Mouse (Mus musculus): ENCODE measurements around the gene Gdf10. TPM values are rescaled to one million over a fixed set of nuclear protein-coding genes. Genes with fewer than 3 reads are reported as not detected.

Gene Gdf10
- polyA plus RNA-seq, 1 experiment from 2014 or later, result 2.4 TPM

DNA sequence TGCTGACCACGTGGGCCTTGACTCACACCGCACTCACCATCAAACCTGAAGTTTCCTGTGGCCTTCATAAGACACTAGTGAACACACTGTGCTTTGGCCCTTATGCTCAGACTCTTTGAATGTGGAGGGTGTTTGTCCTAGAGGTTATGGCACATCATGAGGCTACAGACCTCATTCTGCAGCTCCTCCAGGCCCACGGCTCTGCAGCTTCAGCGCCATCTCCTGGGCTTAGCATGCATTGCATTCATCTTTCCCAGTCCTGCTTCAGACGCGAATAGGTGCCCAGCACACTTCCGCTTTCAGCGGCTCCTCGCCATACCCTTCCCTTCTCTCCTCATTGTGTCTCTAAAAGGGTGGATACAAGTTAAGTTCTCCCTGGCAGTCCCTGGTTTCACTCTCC is 15.7 kb downstream of the Gdf10 start:
- no peaks in the 10 kb centered on the region for H3K9me3 ChIP-seq (ENCODE audit: low read depth, low read length)
- peak overlapping the region; percentile 44 for H3K4me2 ChIP-seq
- ATAC-seq (ENCODE audit: insufficient read depth), result 0 out of 2 replicates have a peak, but pooled peaks have one; percentile 38
- DNase-seq, result peak; percentile 90
- no peaks in the 10 kb centered on the region for H3K27me3 ChIP-seq (ENCODE audit: insufficient read depth, low read length)
- no peak overlapping the region for H3K27ac ChIP-seq (ENCODE audit: low read depth)
- 0 out of 2 replicates have a peak overlapping the region, but pooled peaks have one; percentile 13 for H3K9ac ChIP-seq
- no peak overlapping the region for H3K4me3 ChIP-seq (ENCODE audit: low read depth, low read length)
- H3K4me1 ChIP-seq (ENCODE audit: insufficient read depth), result no peaks in the 10 kb centered on the region
- H3K36me3 ChIP-seq (ENCODE audit: insufficient read depth), result no peaks in the 10 kb centered on the region
- WGBS, result 24% methylated on average over 9 of the region's 9 CpGs
- TF ChIP-seq CTCF (IDR thresholded peaks at IDR 0.05; ENCODE audit: low read depth), result peak; percentile 90

DNA sequence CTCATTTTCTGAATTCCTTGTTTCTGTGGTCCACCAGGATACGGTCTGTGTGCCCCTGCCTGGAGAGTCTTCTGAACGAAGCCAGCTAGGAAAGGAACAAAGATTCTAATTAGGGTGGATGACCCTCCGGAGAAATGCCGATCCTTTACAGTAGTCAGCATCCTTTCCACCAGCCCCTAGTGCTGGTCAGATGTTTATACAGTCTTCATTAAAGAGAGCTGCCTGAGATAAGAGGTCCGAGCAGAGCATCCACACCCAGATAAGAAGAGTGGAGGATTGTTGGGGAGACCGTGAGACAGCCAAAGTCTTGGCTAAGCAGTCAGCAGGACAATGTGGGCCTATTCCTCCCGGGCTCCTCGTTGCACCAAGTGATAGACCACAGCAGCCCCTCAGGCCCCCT is 17.4 kb downstream of the Gdf10 start, which contains the start of gene Gdf2:
Gene Gdf2, plus strand, starts transcription at position 301 of the 400 bp plus-strand sequence.
- no peak within 1 kb of the TSS for H3K27ac ChIP-seq (ENCODE audit: low read depth)
- H3K4me2 ChIP-seq, result no peak within 1 kb of the TSS
- H3K36me3 ChIP-seq (ENCODE audit: insufficient read depth), result no peaks in the 10 kb centered on the region
- DNase-seq, result no peak
- ATAC-seq (ENCODE audit: insufficient read depth), result no peak
- no peaks in the 10 kb centered on the region for H3K9me3 ChIP-seq (ENCODE audit: low read depth, low read length)
- 26% methylated on average over 8 of the region's 8 CpGs for WGBS
- H3K4me1 ChIP-seq (ENCODE audit: insufficient read depth), result no peaks in the 10 kb centered on the region
- H3K27me3 ChIP-seq (ENCODE audit: insufficient read depth, low read length), result no peaks in the 10 kb centered on the region
- no peak for TF ChIP-seq CTCF (IDR thresholded peaks at IDR 0.05; ENCODE audit: low read depth)
- H3K4me3 ChIP-seq (ENCODE audit: low read depth, low read length), result no peak within 1 kb of the TSS
- no peak within 1 kb of the TSS for H3K9ac ChIP-seq

DNA sequence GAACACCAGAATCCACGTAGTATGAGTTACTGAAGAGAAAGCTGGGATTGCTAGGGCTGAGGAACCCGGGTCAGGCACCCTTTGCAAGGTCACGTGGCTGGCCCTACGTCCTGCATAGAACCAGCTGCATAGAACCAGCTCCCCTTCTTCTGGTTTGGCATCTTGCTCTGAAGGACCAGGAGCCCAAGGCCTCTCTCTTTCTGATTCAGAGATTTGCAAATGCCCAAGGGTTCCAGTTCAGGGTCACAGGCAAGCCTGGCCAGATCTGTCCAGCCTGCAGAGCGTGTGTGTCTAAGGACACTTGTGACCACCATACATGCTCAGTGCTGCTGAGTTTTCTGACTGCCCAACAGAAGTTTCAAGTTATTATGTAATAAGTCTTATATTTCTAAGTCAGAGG is 18.8 kb downstream of the Gdf10 start:
- DNase-seq (no peak), ATAC-seq (ENCODE audit: insufficient read depth) (no peak)
- Histone ChIP-seq H3K4me3 (ENCODE audit: low read depth, low read length) (no peak overlapping the region), H3K4me2 (no peak overlapping the region), H3K27ac (ENCODE audit: low read depth) (no peak overlapping the region), H3K4me1 (ENCODE audit: insufficient read depth) (no peaks in the 10 kb centered on the region), H3K9me3 (ENCODE audit: low read depth, low read length) (no peaks in the 10 kb centered on the region), H3K9ac (no peak overlapping the region), H3K27me3 (ENCODE audit: insufficient read depth, low read length) (no peaks in the 10 kb centered on the region), H3K36me3 (ENCODE audit: insufficient read depth) (no peaks in the 10 kb centered on the region)
- WGBS, result 64% methylated on average over 5 of the region's 5 CpGs
- no peak for TF ChIP-seq CTCF (IDR thresholded peaks at IDR 0.05; ENCODE audit: low read depth)

DNA sequence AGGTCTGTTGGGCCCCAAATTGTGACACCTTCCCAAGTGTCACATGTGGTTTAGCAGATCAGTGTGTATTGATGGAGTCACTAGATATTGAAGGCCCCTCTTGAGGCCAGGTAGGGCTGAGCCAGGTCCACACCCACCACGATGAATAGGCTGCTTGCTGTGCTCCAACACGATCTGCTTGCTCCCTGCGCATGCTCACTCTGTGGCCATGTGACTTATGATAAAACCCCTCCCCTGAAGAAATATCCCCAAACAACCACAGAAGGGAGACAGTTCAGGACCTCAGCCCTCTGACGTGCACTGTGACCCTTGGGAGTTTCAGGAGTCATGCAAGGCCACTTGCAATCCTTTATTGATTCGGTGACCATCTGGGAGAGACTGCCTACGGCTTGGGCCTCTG is 22.7 kb downstream of the Gdf10 start:
- Histone ChIP-seq H3K9ac (no peak overlapping the region), H3K4me1 (ENCODE audit: insufficient read depth) (no peaks in the 10 kb centered on the region), H3K36me3 (ENCODE audit: insufficient read depth) (no peaks in the 10 kb centered on the region), H3K27me3 (ENCODE audit: insufficient read depth, low read length) (no peaks in the 10 kb centered on the region), H3K9me3 (ENCODE audit: low read depth, low read length) (no peaks in the 10 kb centered on the region), H3K27ac (ENCODE audit: low read depth) (no peak overlapping the region), H3K4me2 (no peak overlapping the region), H3K4me3 (ENCODE audit: low read depth, low read length) (no peak overlapping the region)
- DNase-seq, result no peak
- WGBS, result 66% methylated on average over 6 of the region's 6 CpGs
- TF ChIP-seq CTCF (IDR thresholded peaks at IDR 0.05; ENCODE audit: low read depth), result no peak
- no peak for ATAC-seq (ENCODE audit: insufficient read depth)

DNA sequence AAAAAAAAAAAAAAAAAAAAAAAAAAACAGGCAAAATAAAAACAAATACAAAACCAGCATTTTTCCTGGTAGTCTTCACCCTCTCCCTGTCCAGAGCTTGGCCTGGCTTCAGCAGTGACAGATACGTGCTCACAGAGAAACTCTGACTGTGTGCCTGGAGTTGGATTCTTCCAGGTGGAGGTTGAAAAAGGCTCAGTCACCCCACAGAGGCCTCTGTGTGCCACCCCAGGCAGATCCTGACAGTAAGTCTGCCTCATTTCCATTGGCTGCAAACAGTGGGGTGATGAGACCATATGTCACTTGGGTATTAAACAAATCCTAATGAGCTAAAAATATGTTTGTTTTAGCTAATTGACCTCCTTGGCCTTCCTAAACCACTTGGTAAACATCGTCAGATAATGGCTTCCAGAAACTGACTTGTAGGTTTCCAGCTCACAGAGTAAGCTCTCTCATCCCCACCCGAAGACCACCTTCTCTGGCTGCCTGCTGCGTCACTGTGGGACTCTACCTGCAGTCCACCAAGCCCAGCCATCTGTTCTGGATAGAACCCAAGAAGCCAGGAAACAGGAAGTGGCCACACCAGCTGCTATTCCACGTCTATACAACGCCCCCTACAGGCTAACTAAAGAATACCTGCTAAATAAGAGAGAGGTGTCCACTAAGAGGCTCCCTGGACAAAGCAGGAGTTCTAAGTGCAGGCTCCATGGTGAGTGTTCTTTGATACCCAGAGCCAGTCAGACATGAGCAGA is 29.0 kb downstream of the Gdf10 start:
- peak; percentile 15 for DNase-seq
- H3K4me3 ChIP-seq (ENCODE audit: low read depth, low read length), result no peak overlapping the region

DNA sequence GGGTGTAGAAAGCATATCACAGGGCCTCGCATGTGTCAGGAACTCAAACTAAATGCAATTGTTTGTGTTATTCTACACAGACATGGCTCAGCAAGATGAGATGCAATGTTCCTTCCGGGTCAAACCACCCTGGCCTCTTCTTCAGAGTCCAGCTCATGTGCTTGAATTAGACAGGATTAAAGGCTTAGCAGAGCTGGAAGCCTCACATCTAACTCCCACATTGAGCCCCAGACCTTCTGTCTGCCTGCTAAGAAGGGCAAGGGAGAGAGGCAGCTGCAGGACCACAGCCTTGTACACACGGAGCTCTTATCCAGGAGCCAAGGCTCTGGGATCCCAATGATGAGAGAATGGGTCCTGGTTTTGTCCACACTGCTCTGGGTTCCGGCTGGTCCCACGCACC is 30.4 kb downstream of the Gdf10 start, which contains the start of gene Rbp3:
Gene Rbp3, plus strand, starts transcription at position 243 of the 400 bp plus-strand sequence.
- H3K4me2 ChIP-seq, result no peak within 1 kb of the TSS
- TF ChIP-seq CTCF (IDR thresholded peaks at IDR 0.05; ENCODE audit: low read depth), result no peak
- no peaks in the 10 kb centered on the region for H3K36me3 ChIP-seq (ENCODE audit: insufficient read depth)
- 90% methylated on average over 5 of the region's 5 CpGs for WGBS
- DNase-seq (no peak), ATAC-seq (ENCODE audit: insufficient read depth) (no peak)
- no peaks in the 10 kb centered on the region for H3K4me1 ChIP-seq (ENCODE audit: insufficient read depth)
- no peaks in the 10 kb centered on the region for H3K27me3 ChIP-seq (ENCODE audit: insufficient read depth, low read length)
- no peak within 1 kb of the TSS for H3K4me3 ChIP-seq (ENCODE audit: low read depth, low read length)
- H3K9me3 ChIP-seq (ENCODE audit: low read depth, low read length), result no peaks in the 10 kb centered on the region
- no peak within 1 kb of the TSS for H3K27ac ChIP-seq (ENCODE audit: low read depth)
- H3K9ac ChIP-seq, result no peak within 1 kb of the TSS

More for the DNA sequence above, 29.0 kb downstream of the Gdf10 start:
- Histone ChIP-seq H3K9ac (no peak overlapping the region), H3K27ac (ENCODE audit: low read depth) (no peak overlapping the region), H3K4me1 (ENCODE audit: insufficient read depth) (no peaks in the 10 kb centered on the region), H3K27me3 (ENCODE audit: insufficient read depth, low read length) (no peaks in the 10 kb centered on the region), H3K36me3 (ENCODE audit: insufficient read depth) (no peaks in the 10 kb centered on the region), H3K4me2 (no peak overlapping the region), H3K9me3 (ENCODE audit: low read depth, low read length) (no peaks in the 10 kb centered on the region)
- TF ChIP-seq CTCF (IDR thresholded peaks at IDR 0.05; ENCODE audit: low read depth), result peak; percentile 31; the same call in 1 of the 2 replicates
- no peak for ATAC-seq (ENCODE audit: insufficient read depth)
- WGBS, result 31% methylated on average over 6 of the region's 6 CpGs

DNA sequence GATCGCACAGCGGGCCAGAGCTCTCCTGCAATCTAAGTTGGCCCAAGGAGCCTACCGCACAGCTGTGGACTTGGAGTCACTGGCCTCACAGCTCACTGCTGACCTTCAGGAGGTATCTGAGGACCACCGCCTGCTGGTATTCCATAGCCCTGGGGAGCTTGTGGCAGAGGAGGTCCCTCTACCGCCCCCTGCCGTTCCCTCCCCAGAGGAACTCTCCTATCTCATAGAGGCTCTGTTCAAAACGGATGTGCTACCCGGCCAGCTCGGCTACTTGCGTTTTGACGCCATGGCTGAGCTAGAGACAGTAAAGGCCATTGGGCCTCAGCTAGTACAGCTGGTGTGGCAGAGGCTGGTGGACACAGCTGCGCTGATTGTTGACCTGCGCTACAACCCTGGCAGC is 32.7 kb downstream of the Gdf10 start:
- Histone ChIP-seq H3K27me3 (ENCODE audit: insufficient read depth, low read length) (no peaks in the 10 kb centered on the region), H3K4me3 (ENCODE audit: low read depth, low read length) (no peak overlapping the region), H3K9ac (no peak overlapping the region), H3K36me3 (ENCODE audit: insufficient read depth) (no peaks in the 10 kb centered on the region), H3K27ac (ENCODE audit: low read depth) (no peak overlapping the region), H3K4me2 (no peak overlapping the region), H3K4me1 (ENCODE audit: insufficient read depth) (no peaks in the 10 kb centered on the region), H3K9me3 (ENCODE audit: low read depth, low read length) (no peaks in the 10 kb centered on the region)
- 70% methylated on average over 13 of the region's 13 CpGs for WGBS
- DNase-seq (no peak), ATAC-seq (ENCODE audit: insufficient read depth) (no peak)
- TF ChIP-seq CTCF (IDR thresholded peaks at IDR 0.05; ENCODE audit: low read depth), result peak; percentile 32
